Mouse (Mus musculus): ENCODE measurements at regions not wholly inside any gene's neighbourhood (a gene's known extent, or its start where the extent isn't known, plus 50 kb on each side); places are given as distances from the start of the nearest gene placed in this dataset.

- Histone ChIP-seq H3K27ac (no peak overlapping the region), H3K4me1 (replicated peaks) (no peaks in the 10 kb centered on the region), H3K36me3 (no peaks in the 10 kb centered on the region), H3K27me3 (no peaks in the 10 kb centered on the region), H3K4me2 (no peak overlapping the region), H3K4me3 (no peak overlapping the region), H3K9me3 (replicated peaks) (no peaks in the 10 kb centered on the region; the same call in 1 of the 2 replicates), H3K9ac (no peak overlapping the region)
- ATAC-seq (replicated peaks; ENCODE audit: insufficient number of reproducible peaks, insufficient read depth, low FRiP score, low read depth), result no peak
- 71% methylated on average over 7 of the region's 7 CpGs for WGBS
Measured at GRCm38 (mm10) chr15:88428441-88428840, 171.7 kb upstream of the Zdhhc25 start.

GRCm38 (mm10) chr15:88430941-88431340 lies 169.2 kb upstream of the Zdhhc25 start:
- no peak overlapping the region for H3K27ac ChIP-seq
- no peaks in the 10 kb centered on the region for H3K36me3 ChIP-seq
- H3K9me3 ChIP-seq (replicated peaks), result no peaks in the 10 kb centered on the region; the same call in 1 of the 2 replicates
- H3K9ac ChIP-seq, result no peak overlapping the region
- ATAC-seq (replicated peaks; ENCODE audit: insufficient number of reproducible peaks, insufficient read depth, low FRiP score, low read depth), result no peak
- H3K27me3 ChIP-seq, result no peaks in the 10 kb centered on the region
- WGBS, result 82% methylated on average over 7 of the region's 7 CpGs
- no peaks in the 10 kb centered on the region for H3K4me1 ChIP-seq (replicated peaks)
- no peak overlapping the region for H3K4me3 ChIP-seq
- H3K4me2 ChIP-seq, result no peak overlapping the region

GRCm38 (mm10) chr15:88448272-88448671 lies 151.8 kb upstream of the Zdhhc25 start:
- Histone ChIP-seq H3K4me1 (replicated peaks) (no peaks in the 10 kb centered on the region), H3K9ac (no peak overlapping the region), H3K27ac (no peak overlapping the region), H3K9me3 (replicated peaks) (no peaks in the 10 kb centered on the region), H3K4me2 (no peak overlapping the region), H3K27me3 (no peaks in the 10 kb centered on the region), H3K36me3 (no peaks in the 10 kb centered on the region), H3K4me3 (no peak overlapping the region)
- ATAC-seq (replicated peaks; ENCODE audit: insufficient number of reproducible peaks, insufficient read depth, low FRiP score, low read depth), result no peak
- WGBS, result 65% methylated on average over 4 of the region's 4 CpGs

- H3K27me3 ChIP-seq, result no peaks in the 10 kb centered on the region
- H3K27ac ChIP-seq, result no peak overlapping the region
- 88% methylated on average over 6 of the region's 6 CpGs for WGBS
- no peaks in the 10 kb centered on the region for H3K36me3 ChIP-seq
- H3K4me3 ChIP-seq, result no peak overlapping the region
- H3K4me1 ChIP-seq (replicated peaks), result no peaks in the 10 kb centered on the region
- H3K9me3 ChIP-seq (replicated peaks), result no peaks in the 10 kb centered on the region
- H3K9ac ChIP-seq, result no peak overlapping the region
- no peak overlapping the region for H3K4me2 ChIP-seq
- ATAC-seq (replicated peaks; ENCODE audit: insufficient number of reproducible peaks, insufficient read depth, low FRiP score, low read depth), result no peak
Measured at GRCm38 (mm10) chr15:88451241-88451640, 148.9 kb upstream of the Zdhhc25 start.

- Histone ChIP-seq H3K9me3 (replicated peaks) (no peaks in the 10 kb centered on the region), H3K4me3 (no peak overlapping the region), H3K4me2 (no peak overlapping the region), H3K36me3 (no peaks in the 10 kb centered on the region), H3K9ac (no peak overlapping the region), H3K4me1 (replicated peaks) (no peaks in the 10 kb centered on the region), H3K27ac (no peak overlapping the region), H3K27me3 (no peaks in the 10 kb centered on the region)
- WGBS, result 74% methylated on average over 12 of the region's 12 CpGs
- no peak for ATAC-seq (replicated peaks; ENCODE audit: insufficient number of reproducible peaks, insufficient read depth, low FRiP score, low read depth)
Measured at GRCm38 (mm10) chr15:88468107-88468506, 132.0 kb upstream of the Zdhhc25 start.

- Histone ChIP-seq H3K9me3 (replicated peaks) (no peaks in the 10 kb centered on the region), H3K4me3 (no peak overlapping the region), H3K27ac (no peak overlapping the region), H3K4me1 (replicated peaks) (no peaks in the 10 kb centered on the region), H3K4me2 (no peak overlapping the region), H3K36me3 (no peaks in the 10 kb centered on the region), H3K9ac (no peak overlapping the region), H3K27me3 (no peaks in the 10 kb centered on the region)
- WGBS, result 31% methylated on average over 2 of the region's 2 CpGs
- ATAC-seq (replicated peaks; ENCODE audit: insufficient number of reproducible peaks, insufficient read depth, low FRiP score, low read depth), result no peak
Measured at GRCm38 (mm10) chr15:88468810-88469209, 131.3 kb upstream of the Zdhhc25 start.

- Histone ChIP-seq H3K27me3 (no peaks in the 10 kb centered on the region), H3K4me3 (no peak overlapping the region), H3K4me1 (replicated peaks) (no peaks in the 10 kb centered on the region), H3K9me3 (replicated peaks) (no peaks in the 10 kb centered on the region), H3K36me3 (no peaks in the 10 kb centered on the region), H3K27ac (no peak overlapping the region), H3K9ac (no peak overlapping the region), H3K4me2 (no peak overlapping the region)
- 70% methylated on average over 15 of the region's 15 CpGs for WGBS
- ATAC-seq (replicated peaks; ENCODE audit: insufficient number of reproducible peaks, insufficient read depth, low FRiP score, low read depth), result no peak
Measured at GRCm38 (mm10) chr15:88469508-88470455, 130.3 kb upstream of the Zdhhc25 start.

GRCm38 (mm10) chr15:88472351-88473100 lies 127.6 kb upstream of the Zdhhc25 start:
- Histone ChIP-seq H3K27ac (no peak overlapping the region), H3K9ac (no peak overlapping the region), H3K4me3 (no peak overlapping the region), H3K4me2 (no peak overlapping the region), H3K27me3 (no peaks in the 10 kb centered on the region), H3K4me1 (replicated peaks) (no peaks in the 10 kb centered on the region), H3K36me3 (no peaks in the 10 kb centered on the region), H3K9me3 (replicated peaks) (no peaks in the 10 kb centered on the region)
- ATAC-seq (replicated peaks; ENCODE audit: insufficient number of reproducible peaks, insufficient read depth, low FRiP score, low read depth), result no peak
- WGBS, result 68% methylated on average over 18 of the region's 18 CpGs

GRCm38 (mm10) chr15:88473221-88473620 lies 126.9 kb upstream of the Zdhhc25 start:
- 68% methylated on average over 5 of the region's 5 CpGs for WGBS
- Histone ChIP-seq H3K4me2 (no peak overlapping the region), H3K36me3 (no peaks in the 10 kb centered on the region), H3K4me1 (replicated peaks) (no peaks in the 10 kb centered on the region), H3K27me3 (no peaks in the 10 kb centered on the region), H3K4me3 (no peak overlapping the region), H3K27ac (no peak overlapping the region), H3K9ac (no peak overlapping the region), H3K9me3 (replicated peaks) (no peaks in the 10 kb centered on the region)
- ATAC-seq (replicated peaks; ENCODE audit: insufficient number of reproducible peaks, insufficient read depth, low FRiP score, low read depth), result no peak

GRCm38 (mm10) chr15:88483471-88483870 lies 116.6 kb upstream of the Zdhhc25 start:
- no peak for ATAC-seq (replicated peaks; ENCODE audit: insufficient number of reproducible peaks, insufficient read depth, low FRiP score, low read depth)
- Histone ChIP-seq H3K4me2 (no peak overlapping the region), H3K27me3 (no peaks in the 10 kb centered on the region), H3K36me3 (no peaks in the 10 kb centered on the region), H3K9ac (no peak overlapping the region), H3K4me3 (no peak overlapping the region), H3K27ac (no peak overlapping the region), H3K4me1 (replicated peaks) (no peaks in the 10 kb centered on the region), H3K9me3 (replicated peaks) (no peaks in the 10 kb centered on the region)
- WGBS, result 71% methylated on average over 6 of the region's 6 CpGs

- no peak overlapping the region for H3K9ac ChIP-seq
- ATAC-seq (replicated peaks; ENCODE audit: insufficient number of reproducible peaks, insufficient read depth, low FRiP score, low read depth), result no peak
- no peaks in the 10 kb centered on the region for H3K9me3 ChIP-seq (replicated peaks)
- H3K4me3 ChIP-seq, result no peak overlapping the region
- H3K4me1 ChIP-seq (replicated peaks), result no peaks in the 10 kb centered on the region
- H3K4me2 ChIP-seq, result no peak overlapping the region
- H3K27ac ChIP-seq, result no peak overlapping the region
- H3K27me3 ChIP-seq, result no peaks in the 10 kb centered on the region
- H3K36me3 ChIP-seq, result no peaks in the 10 kb centered on the region
- 82% methylated on average over 7 of the region's 7 CpGs for WGBS
Measured at GRCm38 (mm10) chr15:88489715-88490114, 110.4 kb upstream of the Zdhhc25 start.

All from heart, embryonic 15.5 days (tissue).